Mouse (Mus musculus) heart, postnatal 0 days (tissue): ENCODE results near the gene Gtf2ird1. TPM values are rescaled to one million over a fixed set of nuclear protein-coding genes. Genes with fewer than 3 reads are reported as not detected.
"Not testable (repeated sequence)": the region's sequence is repeated elsewhere in the genome, so short reads cannot be mapped to it uniquely, and the experiment has no call there.

Source experiments
- ATAC-seq: fragments of 200-750 bp; cut with Nextera tagmentation; 2 replicates; pipeline ENCODE4 v1.8.0; 2017; ENCODE audit warnings: low read depth, moderate number of reproducible peaks, moderate library complexity; ENCODE audit not compliant: insufficient read depth
- DNase-seq: peaks from one replicate; pipeline ENCODE4 v3.0.0-alpha.2; 2016; ENCODE audit warnings: low spot score
- H3K27ac ChIP-seq: fragments of 300-500 bp; sonication (generic); 2 replicates; pipeline ENCODE4 v1.5.1; 2014; ENCODE audit warnings: low read depth, mild to moderate bottlenecking
- H3K27me3 ChIP-seq: fragments of 300-500 bp; sonication (generic); 2 replicates; pipeline ENCODE4 v1.6.1; 2014; ENCODE audit warnings: low read length, mixed read lengths; ENCODE audit not compliant: control insufficient read depth, insufficient read depth
- H3K36me3 ChIP-seq: fragments of 300-500 bp; sonication (generic); replicated peaks from 2 replicates; pipeline ENCODE4 v1.6.1; 2014; ENCODE audit warnings: low read length, mixed read lengths; ENCODE audit not compliant: control insufficient read depth, insufficient read depth
- H3K4me1 ChIP-seq: fragments of 300-500 bp; sonication (generic); 2 replicates; pipeline ENCODE4 v1.6.1; 2014; ENCODE audit warnings: antibody characterized with exemption; ENCODE audit not compliant: control insufficient read depth, insufficient read depth
- H3K4me2 ChIP-seq: fragments of 300-500 bp; sonication (generic); 2 replicates; pipeline ENCODE4 v1.6.1; 2014; ENCODE audit warnings: low read depth, mild to moderate bottlenecking, low read length, moderate library complexity
- H3K4me3 ChIP-seq: fragments of 300-500 bp; sonication (generic); 2 replicates; pipeline ENCODE4 v1.5.1; 2014; ENCODE audit warnings: low read depth, low read length
- H3K9ac ChIP-seq: fragments of 300-500 bp; sonication (generic); replicated peaks from 2 replicates; pipeline ENCODE4 v1.6.1; 2014; ENCODE audit warnings: low read depth, low read length, mixed read lengths
- H3K9me3 ChIP-seq: fragments of 300-500 bp; sonication (generic); replicated peaks from 2 replicates; pipeline ENCODE4 v1.6.1; 2016; ENCODE audit warnings: low read length; ENCODE audit not compliant: control insufficient read depth
- CTCF ChIP-seq: IDR thresholded peaks from 2 replicates; pipeline ENCODE4 v1.5.1; 2016; ENCODE audit warnings: antibody characterized with exemption, control low read depth, low read depth
- EP300 ChIP-seq: IDR thresholded peaks from 2 replicates; pipeline ENCODE4 v1.6.1; 2016; ENCODE audit warnings: antibody characterized with exemption, low read depth
- WGBS: fragments of 180-500 bp; shearing (Covaris S2); extraction: QIAGEN DNeasy Blood & Tissue Kit; methylation state at CpG from one replicate; pipeline ENCODE4 v1.1.7; 2014; 5-methylcytosine and 5-hydroxymethylcytosine counted together
- polyA plus RNA-seq: library from polyadenylated mRNA; unstranded; fragments of >200 nt; fragmentation: Nextera tagmentation; extraction: Ambion mirVana; gene quantifications from 2 replicates; pipeline ENCODE4 v1.2.1, GENCODE M21; 2015
- total RNA-seq: library from RNA; depleted of rRNA; stranded (reverse); fragments of >200 nt; gene quantifications from 2 replicates; pipeline ENCODE4 v1.2.3, GENCODE M21; 2014; ENCODE audit warnings: low replicate concordance

Gene Gtf2ird1
- total and polyA plus RNA-seq, 2 experiments from 2014 or later, result 27.7 to 28.8 TPM

DNA sequence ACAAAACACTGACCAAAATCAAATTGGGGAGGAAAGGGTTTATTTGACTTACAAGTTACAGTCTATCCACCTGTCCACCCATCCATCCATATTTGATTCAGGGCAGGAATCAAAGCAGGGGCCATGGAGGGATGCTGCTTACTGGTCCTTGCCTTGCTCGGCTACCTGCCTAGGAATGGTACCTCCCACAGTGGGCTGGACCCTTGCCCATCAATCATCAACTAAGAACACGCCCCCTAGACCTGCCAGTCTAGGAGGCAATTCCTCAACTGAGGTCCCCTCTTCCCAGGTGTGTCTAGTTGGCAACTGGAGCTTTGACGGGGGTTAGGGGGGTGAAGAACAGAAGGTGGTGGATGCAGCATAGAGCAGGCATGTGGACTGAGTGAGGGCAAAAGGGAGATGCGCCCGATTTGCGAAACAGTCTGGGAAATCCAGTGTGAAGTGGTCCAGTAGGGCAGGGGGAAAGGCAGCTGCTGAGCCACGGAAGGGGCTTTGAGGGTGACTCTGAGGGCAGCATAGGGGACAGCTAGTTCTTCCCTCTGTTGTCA, 28.7 kb upstream of the Gtf2ird1 start:
- H3K9ac ChIP-seq, result no peak overlapping the region
- TF ChIP-seq EP300, result no peak
- TF ChIP-seq CTCF, result no peak
- no peak overlapping the region for H3K27ac ChIP-seq
- WGBS, result 79% methylated on average over 7 of the region's 7 CpGs
- H3K4me1 ChIP-seq, result no peaks in the 10 kb centered on the region
- DNase-seq (no peak), ATAC-seq (no peak)
- H3K4me3 ChIP-seq, result no peak overlapping the region
- H3K36me3 ChIP-seq, result no peaks in the 10 kb centered on the region
- no peaks in the 10 kb centered on the region for H3K27me3 ChIP-seq
- no peaks in the 10 kb centered on the region for H3K9me3 ChIP-seq
- no peak overlapping the region for H3K4me2 ChIP-seq

- ATAC-seq (no peak), DNase-seq (no peak)
- Histone ChIP-seq H3K36me3 (no peaks in the 10 kb centered on the region), H3K27ac (no peak overlapping the region), H3K27me3 (no peaks in the 10 kb centered on the region), H3K9ac (no peak overlapping the region), H3K4me2 (no peak overlapping the region), H3K4me3 (no peak overlapping the region), H3K9me3 (no peaks in the 10 kb centered on the region), H3K4me1 (no peaks in the 10 kb centered on the region)
- TF ChIP-seq CTCF, result no peak
- TF ChIP-seq EP300, result no peak
- WGBS, result 89% methylated on average over 1 of the region's 1 CpGs
Measured at GRCm38 (mm10) chr5:134483291-134483690, 26.8 kb upstream of the Gtf2ird1 start.

DNA sequence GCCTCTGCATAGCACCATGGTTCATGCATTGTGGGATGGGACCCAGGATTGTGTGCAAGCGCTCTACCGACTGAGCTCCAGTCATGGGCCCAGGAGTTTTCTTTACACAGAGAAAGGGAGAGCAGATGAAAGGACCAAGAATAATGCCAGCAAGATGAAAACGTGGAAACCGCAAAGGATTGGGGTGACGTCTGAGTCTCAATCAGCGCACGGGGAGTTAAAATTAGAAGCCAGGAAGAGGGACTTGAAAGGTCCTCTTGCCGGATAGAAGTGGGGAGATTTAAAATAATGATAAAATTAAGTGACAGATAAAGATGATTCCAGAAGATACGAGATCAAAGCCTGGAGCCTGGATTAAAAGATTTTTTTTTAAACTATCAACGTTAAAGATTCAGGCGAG, 25.8 kb upstream of the Gtf2ird1 start:
- TF ChIP-seq EP300 (no peak), CTCF (no peak)
- ATAC-seq (no peak), DNase-seq (no peak)
- Histone ChIP-seq H3K9ac (no peak overlapping the region), H3K4me3 (no peak overlapping the region), H3K9me3 (no peaks in the 10 kb centered on the region), H3K36me3 (no peaks in the 10 kb centered on the region), H3K4me2 (no peak overlapping the region), H3K27me3 (no peaks in the 10 kb centered on the region), H3K27ac (no peak overlapping the region), H3K4me1 (no peaks in the 10 kb centered on the region)
- 55% methylated on average over 11 of the region's 11 CpGs for WGBS

GRCm38 (mm10) chr5:134478886-134479285, 22.4 kb upstream of the Gtf2ird1 start:
- H3K4me3 ChIP-seq, H3K9me3 ChIP-seq, H3K4me1 ChIP-seq, H3K27ac ChIP-seq, H3K9ac ChIP-seq, H3K36me3 ChIP-seq, DNase-seq, H3K4me2 ChIP-seq, ATAC-seq, H3K27me3 ChIP-seq: not testable (repeated sequence)

GRCm38 (mm10) chr5:134475686-134476085, 19.2 kb upstream of the Gtf2ird1 start:
- not testable (repeated sequence) for DNase-seq, H3K9ac ChIP-seq, H3K27ac ChIP-seq, ATAC-seq, H3K9me3 ChIP-seq, H3K36me3 ChIP-seq, H3K4me3 ChIP-seq, H3K4me2 ChIP-seq, H3K27me3 ChIP-seq, H3K4me1 ChIP-seq
- WGBS, result 95% methylated on average over 7 of the region's 7 CpGs

- Histone ChIP-seq H3K9ac (no peak overlapping the region), H3K9me3 (no peaks in the 10 kb centered on the region), H3K4me2 (no peak overlapping the region), H3K4me1 (no peaks in the 10 kb centered on the region), H3K4me3 (no peak overlapping the region), H3K27ac (no peak overlapping the region), H3K27me3 (no peaks in the 10 kb centered on the region), H3K36me3 (no peaks in the 10 kb centered on the region)
- DNase-seq (no peak), ATAC-seq (no peak)
- TF ChIP-seq CTCF (0 out of 2 replicates have a peak, but pooled peaks have one; percentile 24), EP300 (no peak)
- 89% methylated on average over 6 of the region's 6 CpGs for WGBS
Measured at GRCm38 (mm10) chr5:134475006-134475605, 18.6 kb upstream of the Gtf2ird1 start.
